Mouse (Mus musculus) cortical plate, adult 2 months (tissue): ENCODE measurements around the gene Zfp383. TPM values are rescaled to one million over a fixed set of nuclear protein-coding genes. Genes with fewer than 3 reads are reported as not detected.
"Not testable (repeated sequence)": the region's sequence is repeated elsewhere in the genome, so short reads cannot be mapped to it uniquely, and the experiment has no call there.

Source experiments
- H3K27ac ChIP-seq: fragments of 200-500 bp; 2 replicates; pipeline ENCODE4 v1.5.1; 2012; ENCODE audit warnings: low read length, control low read depth, inconsistent platforms; ENCODE audit not compliant: insufficient read depth
- H3K4me1 ChIP-seq: fragments of 200-500 bp; 2 replicates; pipeline ENCODE4 v1.6.1; 2011; ENCODE audit warnings: low read length; ENCODE audit not compliant: control insufficient read depth, insufficient read depth
- H3K4me3 ChIP-seq: fragments of 200-500 bp; 2 replicates; pipeline ENCODE4 v1.5.1; 2011; ENCODE audit warnings: mild to moderate bottlenecking, low read length, control low read depth; ENCODE audit not compliant: insufficient read depth
- CTCF ChIP-seq: fragments of 200-500 bp; IDR thresholded peaks from 2 replicates; pipeline ENCODE4 v1.5.1; 2011; ENCODE audit warnings: mild to moderate bottlenecking, control low read depth, low read length; ENCODE audit not compliant: insufficient read depth; ENCODE audit errors: extremely low read depth
- POLR2A ChIP-seq: fragments of 200-500 bp; IDR thresholded peaks from 2 replicates; pipeline ENCODE4 v1.6.1; 2011; ENCODE audit warnings: mild to moderate bottlenecking, low read length, control low read depth; ENCODE audit not compliant: insufficient read depth; ENCODE audit errors: extremely low read depth
- polyA plus RNA-seq: library from polyadenylated mRNA; depleted of rRNA; stranded (reverse); fragments of >200 nt; gene quantifications from 2 replicates; pipeline ENCODE4 v1.2.3, GENCODE M21; 2012; rRNA removed

The Zfp383 gene
- polyA plus RNA-seq = 9.2 and 9.5 TPM in 2 replicates

DNA sequence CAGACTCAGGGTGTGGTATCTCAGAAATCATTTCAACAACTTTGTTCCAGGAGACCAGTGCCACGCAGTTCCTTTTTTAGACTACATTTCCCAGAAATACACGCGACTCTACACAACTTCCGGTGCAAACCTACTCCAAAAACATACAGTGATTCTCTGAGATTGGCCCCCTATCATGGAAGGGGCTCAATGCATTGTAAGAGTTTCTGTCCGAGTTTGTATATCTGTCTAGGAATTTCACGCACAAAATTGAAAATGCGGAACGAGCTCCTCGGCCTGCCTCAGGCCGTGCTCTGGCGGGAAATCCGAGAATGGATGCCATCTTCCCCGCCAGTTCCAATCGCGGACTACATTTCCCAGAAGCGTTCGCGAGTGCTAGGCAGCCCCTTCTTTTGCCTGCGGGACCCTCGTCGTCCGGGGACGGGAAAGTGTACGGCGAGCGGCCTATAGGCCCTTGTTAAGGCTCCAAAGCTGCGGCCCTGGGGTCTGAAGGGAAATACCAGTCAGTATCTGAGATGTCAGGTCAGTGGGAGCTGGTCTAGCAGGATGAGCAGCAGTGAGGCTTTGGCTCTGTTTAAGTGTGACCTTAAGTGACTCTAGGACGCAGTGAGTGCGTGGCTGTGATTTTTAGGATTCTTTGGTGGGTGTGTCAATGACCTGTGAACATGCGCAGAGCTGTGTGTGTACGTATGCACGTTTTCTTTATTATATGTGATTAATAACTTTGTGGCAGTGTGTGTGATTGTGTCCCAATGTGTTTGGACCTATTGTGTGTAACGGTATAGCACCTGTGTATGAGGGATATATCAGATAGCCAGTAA, at the start of gene Zfp383:
Gene Zfp383, plus strand, starts transcription at position 94 of the 821 bp plus-strand sequence.
- TF ChIP-seq CTCF = no peak
- Histone ChIP-seq H3K4me3 (peak within 1 kb of the TSS; percentile 65), H3K4me1 (0 out of 2 replicates have a peak, but pooled peaks cover 1% of the 10 kb centered on the region), H3K27ac (peak within 1 kb of the TSS; percentile 7; the same call in 1 of the 2 replicates)

DNA sequence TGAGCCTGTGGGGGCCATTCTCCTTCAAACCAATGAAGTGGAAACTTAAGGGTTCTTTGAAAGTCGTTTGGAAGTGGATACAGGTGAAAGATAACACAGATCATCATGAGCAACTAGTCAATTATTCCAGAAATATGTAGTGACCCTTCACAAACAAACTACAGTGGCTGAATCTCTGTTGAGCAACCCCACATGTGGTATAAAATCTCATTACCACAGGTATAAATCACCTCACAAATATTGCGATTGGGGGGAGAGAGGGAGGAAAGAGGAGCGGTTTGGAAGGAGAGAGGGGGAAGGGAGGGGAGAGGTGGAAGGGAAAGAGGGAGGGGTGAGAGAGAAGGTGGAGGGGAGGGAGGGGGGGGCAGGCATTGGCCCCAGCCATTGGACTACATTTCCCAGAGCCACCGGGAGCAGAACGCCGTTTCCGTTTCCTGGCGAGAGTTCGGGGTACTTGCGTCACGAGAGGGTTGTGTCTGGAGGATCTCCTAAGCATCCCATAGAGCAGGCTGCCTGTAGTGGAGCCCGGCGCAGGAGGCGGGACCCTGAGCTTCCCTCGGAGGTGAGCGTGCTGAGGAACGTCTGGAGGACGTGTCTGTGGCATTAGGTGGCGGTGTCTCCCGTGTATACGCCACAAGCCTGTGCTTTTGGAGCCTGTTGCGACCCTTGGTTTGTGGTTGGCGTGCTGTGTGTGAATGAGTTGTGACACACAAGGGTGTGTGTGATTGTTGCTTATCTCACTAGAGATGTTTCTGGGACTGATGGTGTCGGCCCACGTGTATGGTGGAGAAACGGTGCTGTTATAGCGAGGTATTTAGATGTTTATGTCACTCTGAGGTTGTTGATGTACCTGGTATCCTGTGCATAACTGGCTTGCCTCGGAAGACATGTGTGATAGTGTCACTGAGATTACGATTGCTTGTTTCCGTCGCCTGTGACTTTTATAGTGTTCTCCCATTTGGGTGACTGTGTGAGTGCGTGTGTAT, 48.2 kb upstream of the Zfp383 start, which contains the start of gene Zfp420:
Gene Zfp420, plus strand, starts transcription at position 448 of the 986 bp plus-strand sequence.
- Histone ChIP-seq H3K4me3 (peak within 1 kb of the TSS; percentile 75), H3K4me1 (no peaks in the 10 kb centered on the region), H3K27ac (no peak within 1 kb of the TSS)
- TF ChIP-seq CTCF (no peak), POLR2A (peak; percentile 98)

DNA sequence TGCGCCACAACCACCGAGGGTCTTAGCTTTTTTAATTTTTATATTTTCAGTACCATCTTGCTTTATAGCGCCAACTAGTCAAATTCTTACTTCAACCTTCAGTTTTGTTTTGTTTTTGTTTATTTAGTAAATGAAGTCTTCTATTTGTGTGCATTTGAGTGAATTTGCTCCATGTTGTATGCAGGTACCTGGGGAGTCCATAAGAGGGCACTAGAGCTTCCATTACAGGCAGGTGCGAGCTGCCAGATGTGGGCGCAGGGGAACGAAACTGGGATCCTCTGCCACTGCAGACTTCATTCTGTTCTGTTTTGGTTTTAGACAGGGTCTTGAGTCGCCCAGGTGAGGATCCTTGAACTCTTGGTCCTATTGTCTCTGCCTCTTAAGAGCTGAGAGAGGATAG, 46.4 kb upstream of the Zfp383 start:
- TF ChIP-seq POLR2A (no peak), CTCF (no peak)
- Histone ChIP-seq H3K4me3 (no peak overlapping the region), H3K27ac (no peak overlapping the region), H3K4me1 (no peaks in the 10 kb centered on the region)

DNA sequence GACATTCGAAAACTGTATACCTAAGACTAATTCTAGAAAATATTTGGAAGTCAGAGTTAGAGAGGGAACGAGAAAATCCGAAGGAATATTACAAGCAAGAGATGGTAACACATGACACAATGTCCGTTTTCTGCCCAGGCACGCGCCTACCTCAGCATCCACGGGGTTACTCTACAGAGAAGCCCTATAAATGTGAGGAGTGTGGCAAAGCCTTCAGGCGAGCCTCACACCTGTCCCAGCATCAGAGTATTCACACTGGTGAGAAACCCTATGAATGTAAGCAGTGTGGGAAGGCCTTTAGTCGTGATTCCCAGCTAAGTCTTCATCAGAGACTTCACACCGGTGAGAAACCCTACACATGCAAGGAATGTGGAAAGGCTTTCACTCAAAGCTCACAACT, 33.8 kb upstream of the Zfp383 start:
- no peak overlapping the region for H3K27ac ChIP-seq
- no peak overlapping the region for H3K4me3 ChIP-seq
- H3K4me1 ChIP-seq = no peaks in the 10 kb centered on the region
- TF ChIP-seq POLR2A = no peak
- TF ChIP-seq CTCF = no peak

DNA sequence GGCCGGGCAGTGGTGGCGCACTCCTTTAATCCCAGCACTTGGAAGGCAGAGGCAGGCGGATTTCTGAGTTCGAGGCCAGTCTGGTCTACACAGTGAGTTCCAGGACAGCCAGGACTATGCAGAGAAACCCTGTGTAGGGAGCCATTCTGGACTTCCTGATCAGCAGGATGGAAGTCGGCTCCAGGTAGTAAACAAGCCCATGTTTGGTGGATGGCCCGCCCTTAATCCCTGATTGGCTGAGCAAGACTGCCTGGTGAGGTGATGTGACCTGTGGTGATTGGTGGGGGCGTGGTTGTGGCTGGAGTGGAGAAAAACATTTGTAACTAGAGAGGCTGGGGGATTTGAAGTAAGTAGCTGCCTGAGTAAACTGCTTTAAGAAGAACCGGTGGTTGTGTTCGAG, 30.5 kb upstream of the Zfp383 start:
- not testable (repeated sequence) for H3K4me3 ChIP-seq, H3K4me1 ChIP-seq, H3K27ac ChIP-seq

GRCm38 (mm10) chr7:29880056-29880455, 28.0 kb upstream of the Zfp383 start:
- no peak overlapping the region for H3K4me3 ChIP-seq
- no peaks in the 10 kb centered on the region for H3K4me1 ChIP-seq
- H3K27ac ChIP-seq = no peak overlapping the region
- no peak for TF ChIP-seq POLR2A
- no peak for TF ChIP-seq CTCF

GRCm38 (mm10) chr7:29880916-29881315, 27.1 kb upstream of the Zfp383 start:
- TF ChIP-seq POLR2A = no peak
- TF ChIP-seq CTCF = no peak
- H3K27ac ChIP-seq = no peak overlapping the region
- H3K4me3 ChIP-seq = no peak overlapping the region
- no peaks in the 10 kb centered on the region for H3K4me1 ChIP-seq

DNA sequence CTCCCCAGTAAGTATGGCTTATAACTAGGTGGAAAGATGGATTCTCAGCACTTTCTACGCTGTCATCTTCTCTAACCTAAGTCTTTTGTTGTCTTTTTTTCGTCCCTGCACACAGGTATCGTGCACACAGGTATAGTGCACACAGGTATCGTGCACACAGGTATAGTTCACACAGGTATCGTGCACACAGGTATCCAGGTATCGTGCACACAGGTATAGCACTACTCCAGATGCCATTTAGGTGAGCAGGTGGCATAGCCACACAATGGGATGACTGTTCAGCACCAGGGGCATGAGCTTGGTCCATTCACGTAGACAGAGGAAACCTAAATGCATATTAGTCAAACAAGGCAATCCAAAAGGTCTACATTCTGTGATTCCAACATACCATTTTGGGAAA, 17.5 kb upstream of the Zfp383 start:
- TF ChIP-seq CTCF = no peak
- no peak for TF ChIP-seq POLR2A
- H3K4me3 ChIP-seq = no peak overlapping the region
- H3K27ac ChIP-seq = no peak overlapping the region
- no peaks in the 10 kb centered on the region for H3K4me1 ChIP-seq

DNA sequence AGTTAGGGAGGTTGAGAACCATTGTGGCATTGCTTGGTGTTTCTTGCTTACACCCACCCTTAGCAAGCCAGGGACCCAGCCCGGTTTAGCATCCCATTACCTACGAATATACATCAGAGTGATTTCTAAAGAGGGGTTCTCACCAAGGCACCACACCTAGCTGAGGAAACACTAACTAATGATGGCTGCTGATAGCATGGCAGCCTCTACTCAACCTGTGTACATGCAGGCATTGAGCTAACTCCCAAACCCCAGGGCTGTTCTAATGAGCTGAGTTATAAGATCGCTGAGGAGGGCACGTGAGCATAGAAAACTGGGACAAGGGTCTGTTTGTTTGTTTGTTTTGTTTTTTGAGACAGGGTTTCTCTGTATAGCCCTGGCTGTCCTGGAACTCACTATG, 15.3 kb upstream of the Zfp383 start:
- no peak for TF ChIP-seq POLR2A
- TF ChIP-seq CTCF = no peak
- Histone ChIP-seq H3K27ac (no peak overlapping the region), H3K4me1 (no peaks in the 10 kb centered on the region), H3K4me3 (no peak overlapping the region)

DNA sequence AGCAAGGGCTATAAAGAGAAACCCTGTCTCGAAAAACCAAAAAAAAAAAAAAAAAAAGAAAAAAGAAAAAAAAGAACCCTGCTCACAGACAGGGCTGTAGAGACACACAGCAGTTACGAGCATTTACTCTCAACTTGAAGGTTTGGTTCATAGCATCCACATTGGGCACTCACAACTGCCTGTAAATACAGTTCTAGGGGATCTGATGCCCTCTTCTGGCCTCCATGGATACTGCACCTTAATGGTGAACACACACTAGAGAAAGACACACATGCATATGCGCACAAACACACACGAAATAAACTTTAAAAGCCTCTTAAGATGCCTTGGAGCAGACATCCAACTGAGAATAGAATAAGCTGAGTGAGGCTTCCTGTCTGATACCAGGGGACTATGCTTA, 9.7 kb upstream of the Zfp383 start:
- no peak for TF ChIP-seq POLR2A
- TF ChIP-seq CTCF = no peak
- H3K4me1 ChIP-seq = no peaks in the 10 kb centered on the region
- H3K4me3 ChIP-seq = no peak overlapping the region
- H3K27ac ChIP-seq = no peak overlapping the region
